Mouse (Mus musculus) kidney, adult 2 months (tissue): Measurements from ENCODE around the gene Xab2.

Experiments
- CTCF ChIP-seq: fragments of 200-500 bp; conservative IDR thresholded peaks from 2 replicates; pipeline ENCODE4 v1.5.1; 2011; ENCODE audit warnings: low read depth, mild to moderate bottlenecking, control low read depth, low read length, moderate library complexity, mixed read lengths; ENCODE audit not compliant: insufficient read depth, insufficient read length
- POLR2A ChIP-seq: fragments of 200-500 bp; IDR thresholded peaks from one replicate; pipeline ENCODE4 v1.6.1; 2011; ENCODE audit warnings: low read depth, low read length, control low read depth

- TF ChIP-seq POLR2A: no peak
- TF ChIP-seq CTCF: no peak
Measured at GRCm38 (mm10) chr8:3652845-3653244, 31.7 kb upstream of the Xab2 start.
